In the genomic region with DNA sequence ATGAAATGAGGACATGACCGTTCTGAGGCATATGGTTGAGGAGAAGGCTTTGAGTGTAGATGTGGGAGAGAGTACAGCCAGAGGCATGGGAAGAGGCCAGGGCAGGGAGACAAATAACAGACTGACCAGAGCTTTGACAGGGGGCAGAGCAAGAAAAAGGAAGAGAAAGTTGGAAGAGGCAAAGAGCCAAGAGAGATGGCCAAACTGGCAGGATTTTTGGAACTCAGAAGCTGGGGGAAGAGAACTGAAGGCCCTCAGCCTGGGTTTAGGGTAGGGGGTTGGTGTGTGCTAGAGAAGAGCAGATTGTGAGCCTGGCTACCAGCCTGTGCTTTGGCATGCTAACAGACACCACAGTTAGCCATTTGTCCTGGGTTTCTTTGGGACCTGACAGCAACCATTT, we compare ENCODE assay signal across 14 mouse cellular contexts. TPM values are rescaled to one million over a fixed set of nuclear protein-coding genes. Genes with fewer than 3 reads are reported as not detected.
DNase-seq lines count a peak whose midpoint lies in the region; ATAC-seq lines count a peak whose summit lies in the region.
"Had no signal": no experiment of that assay in that cellular context is flagged by ENCODE, and none has a peak within 500 bp of the region (broad histone marks: within the 10 kb centered on the region; RNA-seq: fewer than 3 reads in every experiment).

No protein-coding gene starts in this region.

- peak overlapping the region; percentile 95 for H3K4me3 ChIP-seq in erythroblast, embryonic 14.5 days (replicated peaks)
- H3K4me3 ChIP-seq in kidney, embryonic 15.5 days (replicated peaks): no peak overlapping the region
- H3K4me3 ChIP-seq in liver, embryonic 11.5 days (ENCODE audit: low read depth, low read length): no peak overlapping the region

- H3K27me3 ChIP-seq in erythroblast, embryonic 14.5 days (ENCODE audit: control insufficient read depth): no peaks in the 10 kb centered on the region
- H3K27me3 ChIP-seq in kidney, embryonic 15.5 days: no peaks in the 10 kb centered on the region
- no peaks in the 10 kb centered on the region for H3K27me3 ChIP-seq in liver, embryonic 11.5 days (replicated peaks; ENCODE audit: control insufficient read depth, insufficient read depth, low read length)
- H3K27me3 ChIP-seq: midbrain, embryonic 13.5 days had no signal

- DNase-seq in kidney, postnatal 36 days: no peak
- DNase-seq in brain, adult 2 months (ENCODE audit: low read depth, low spot score): peak; percentile 67
- no peak for DNase-seq in liver, embryonic 11.5 days (ENCODE audit: low spot score)
- no peak for DNase-seq in ovary, adult 18-20 months (ENCODE audit: low spot score)
- no peak for DNase-seq in kidney, adult 18-20 months
- DNase-seq: adrenal gland, postnatal 25 days; gastrocnemius, postnatal 14 days; kidney, adult 9 months had no signal

- peaks cover 6% of the 10 kb centered on the region; the same call in 1 of the 2 replicates for H3K9me3 ChIP-seq in erythroblast, embryonic 14.5 days (ENCODE audit: control insufficient read depth, low read length)
- H3K9me3 ChIP-seq in kidney, embryonic 15.5 days (replicated peaks): 0 out of 2 replicates have a peak, but pooled peaks cover 16% of the 10 kb centered on the region
- H3K9me3 ChIP-seq in liver, embryonic 11.5 days (ENCODE audit: control insufficient read depth, low read length): 0 out of 2 replicates have a peak, but pooled peaks cover 2% of the 10 kb centered on the region

- 95% methylated on average over 1 of the region's 1 CpGs for WGBS in kidney, embryonic 15.5 days
- WGBS in liver, embryonic 11.5 days: 85% methylated on average over 1 of the region's 1 CpGs

- H3K4me1 ChIP-seq in erythroblast, embryonic 14.5 days (ENCODE audit: control insufficient read depth): peaks cover 48% of the 10 kb centered on the region
- peaks cover 20% of the 10 kb centered on the region for H3K4me1 ChIP-seq in kidney, embryonic 15.5 days
- peaks cover 12% of the 10 kb centered on the region for H3K4me1 ChIP-seq in liver, embryonic 11.5 days (replicated peaks; ENCODE audit: control insufficient read depth, insufficient read depth, low read length)

- no peak overlapping the region for H3K4me2 ChIP-seq in kidney, embryonic 15.5 days
- H3K4me2 ChIP-seq in liver, embryonic 11.5 days: peak overlapping the region; percentile 58; the same call in 1 of the 2 replicates

- H3K9ac ChIP-seq in kidney, embryonic 15.5 days: no peak overlapping the region
- no peak overlapping the region for H3K9ac ChIP-seq in liver, embryonic 11.5 days (ENCODE audit: low read depth, low read length)
- H3K9ac ChIP-seq: midbrain, embryonic 13.5 days had no signal

- H3K27ac ChIP-seq in kidney, embryonic 15.5 days: peak overlapping the region; percentile 23; the same call in 1 of the 2 replicates
- H3K27ac ChIP-seq in liver, embryonic 11.5 days (ENCODE audit: low read depth, low read length): no peak overlapping the region
- H3K27ac ChIP-seq: midbrain, embryonic 13.5 days had no signal

- no peak for ATAC-seq in erythroblast, adult 5-6 weeks (replicated peaks; ENCODE audit: low FRiP score, poor library complexity, severe bottlenecking)
- no peak for ATAC-seq in kidney, embryonic 15.5 days (replicated peaks; ENCODE audit: low FRiP score)
- ATAC-seq in liver, embryonic 11.5 days (replicated peaks; ENCODE audit: low FRiP score): no peak
- ATAC-seq: midbrain, embryonic 13.5 days had no signal

- peaks cover 34% of the 10 kb centered on the region for H3K36me3 ChIP-seq in erythroblast, embryonic 14.5 days (ENCODE audit: control insufficient read depth)
- peaks cover 13% of the 10 kb centered on the region; the same call in 1 of the 2 replicates for H3K36me3 ChIP-seq in kidney, embryonic 15.5 days
- H3K36me3 ChIP-seq in liver, embryonic 11.5 days (ENCODE audit: control insufficient read depth, insufficient read depth, low read length): no peaks in the 10 kb centered on the region

RNA-seq across cellular contexts. Expression of a gene that starts 1.7 kb away (rescaled TPM):
- polyA plus RNA-seq in erythroblast, embryonic 14.5 days (2012): 6.3 and 6.7 TPM in 2 replicates
- 32.9 and 33.6 TPM in 2 replicates for total RNA-seq in erythroblast, adult 5-6 weeks (2015; ENCODE audit: low replicate concordance)
- total RNA-seq in erythroblast, adult 5-6 weeks (2017; ENCODE audit: low replicate concordance): 64.8 and 87.7 TPM in 2 replicates
- polyA plus RNA-seq in kidney, embryonic 15.5 days (2015; fragmentation: Nextera tagmentation; extraction: Ambion mirVana): 49.7 and 51.1 TPM in 2 replicates
- polyA plus RNA-seq in liver, embryonic 11.5 days (2014; fragmentation: Nextera tagmentation; extraction: Ambion mirVana): 62.9 and 65.3 TPM in 2 replicates

RNA-seq across cellular contexts. Expression of a gene that starts 54.7 kb away (rescaled TPM):
- not detected in 2 replicates for polyA plus RNA-seq in erythroblast, embryonic 14.5 days (2012)
- not detected in 2 replicates for total RNA-seq in erythroblast, adult 5-6 weeks (2015; ENCODE audit: low replicate concordance)
- total RNA-seq in erythroblast, adult 5-6 weeks (2017; ENCODE audit: low replicate concordance): not detected in 2 replicates
- not detected in 2 replicates for polyA plus RNA-seq in kidney, embryonic 15.5 days (2015; fragmentation: Nextera tagmentation; extraction: Ambion mirVana)
- polyA plus RNA-seq in liver, embryonic 11.5 days (2014; fragmentation: Nextera tagmentation; extraction: Ambion mirVana): not detected in 2 replicates
- total RNA-seq: adrenal gland, postnatal 25 days; gastrocnemius, postnatal 14 days had no signal
- polyA plus RNA-seq: embryonic facial prominence, embryonic 14.5 days; limb, embryonic 11.5 days; midbrain, embryonic 13.5 days had no signal
